Mouse (Mus musculus) stomach, embryonic 15.5 days (tissue): ENCODE measurements around the gene Ppp1cc. TPM values are rescaled to one million over a fixed set of nuclear protein-coding genes. Genes with fewer than 3 reads are reported as not detected.
A peak's percentile ranks its signal among the peaks of the same experiment; 100 is the strongest.
"Not testable (repeated sequence)": the region's sequence is repeated elsewhere in the genome, so short reads cannot be mapped to it uniquely, and the experiment has no call there.

Source experiments
- ATAC-seq: fragments of 200-750 bp; cut with Nextera tagmentation; 2 replicates; pipeline ENCODE4 v1.8.0; 2017; ENCODE audit warnings: low read depth, moderate number of reproducible peaks, moderate TSS enrichment; ENCODE audit not compliant: insufficient read depth, low FRiP score
- H3K27ac ChIP-seq: fragments of 300-500 bp; sonication (generic); 2 replicates; pipeline ENCODE4 v1.5.1; 2015; ENCODE audit warnings: mild to moderate bottlenecking, inconsistent platforms
- H3K27me3 ChIP-seq: fragments of 300-500 bp; sonication (generic); replicated peaks from 2 replicates; pipeline ENCODE4 v1.6.1; 2015; ENCODE audit warnings: inconsistent platforms
- H3K36me3 ChIP-seq: fragments of 300-500 bp; sonication (generic); 2 replicates; pipeline ENCODE4 v1.6.1; 2015; ENCODE audit warnings: inconsistent platforms
- H3K4me1 ChIP-seq: fragments of 300-500 bp; sonication (generic); 2 replicates; pipeline ENCODE4 v1.6.1; 2015; ENCODE audit warnings: inconsistent platforms
- H3K4me2 ChIP-seq: fragments of 300-500 bp; sonication (generic); 2 replicates; pipeline ENCODE4 v1.6.1; 2015; ENCODE audit warnings: mild to moderate bottlenecking, inconsistent platforms
- H3K4me3 ChIP-seq: fragments of 300-500 bp; sonication (generic); replicated peaks from 2 replicates; pipeline ENCODE4 v1.5.1; 2015; ENCODE audit warnings: inconsistent platforms
- H3K9ac ChIP-seq: fragments of 300-500 bp; sonication (generic); 2 replicates; pipeline ENCODE4 v1.6.1; 2015; ENCODE audit warnings: inconsistent platforms
- H3K9me3 ChIP-seq: fragments of 300-500 bp; sonication (generic); 2 replicates; pipeline ENCODE4 v1.6.1; 2016; ENCODE audit warnings: inconsistent platforms
- WGBS: fragments of 180-500 bp; shearing (Covaris S2); methylation state at CpG from one replicate; pipeline ENCODE4 v1.1.7; 2015; 5-methylcytosine and 5-hydroxymethylcytosine counted together
- polyA plus RNA-seq: library from polyadenylated mRNA; unstranded; fragments of >200 nt; fragmentation: Nextera tagmentation; extraction: Ambion mirVana; gene quantifications from 2 replicates; pipeline ENCODE4 v1.2.1, GENCODE M21; 2015

Ppp1cc gene
- polyA plus RNA-seq, 1 experiment from 2014 or later, result 224 TPM

- no peak overlapping the region for H3K9ac ChIP-seq
- H3K4me1 ChIP-seq, result peaks cover 13% of the 10 kb centered on the region
- H3K36me3 ChIP-seq, result no peaks in the 10 kb centered on the region
- no peaks in the 10 kb centered on the region for H3K9me3 ChIP-seq
- ATAC-seq, result no peak
- no peak overlapping the region for H3K4me2 ChIP-seq
- H3K27ac ChIP-seq, result no peak overlapping the region
- WGBS, result 84% methylated on average over 11 of the region's 11 CpGs
- H3K27me3 ChIP-seq, result no peaks in the 10 kb centered on the region
- no peak overlapping the region for H3K4me3 ChIP-seq
Observed at GRCm38 (mm10) chr5:122130341-122130998, 27.6 kb upstream of the Ppp1cc start.

GRCm38 (mm10) chr5:122131076-122132051 is 26.7 kb upstream of the Ppp1cc start:
- H3K27ac ChIP-seq, result no peak overlapping the region
- no peaks in the 10 kb centered on the region for H3K27me3 ChIP-seq
- WGBS, result 9% methylated on average over 34 of the region's 34 CpGs
- H3K4me3 ChIP-seq, result peak overlapping the region; percentile 45
- no peaks in the 10 kb centered on the region for H3K9me3 ChIP-seq
- H3K36me3 ChIP-seq, result no peaks in the 10 kb centered on the region
- H3K9ac ChIP-seq, result peak overlapping the region; percentile 19; the same call in 1 of the 2 replicates
- ATAC-seq, result 0 out of 2 replicates have a peak, but pooled peaks have one; percentile 57
- peaks cover 13% of the 10 kb centered on the region for H3K4me1 ChIP-seq
- H3K4me2 ChIP-seq, result peak overlapping the region; percentile 98

GRCm38 (mm10) chr5:122132167-122133049 is 25.7 kb upstream of the Ppp1cc start:
- Histone ChIP-seq H3K4me3 (peak overlapping the region; percentile 45), H3K4me1 (peaks cover 13% of the 10 kb centered on the region), H3K27me3 (no peaks in the 10 kb centered on the region), H3K9ac (peak overlapping the region; percentile 19; the same call in 1 of the 2 replicates), H3K9me3 (no peaks in the 10 kb centered on the region), H3K4me2 (peak overlapping the region; percentile 98), H3K27ac (no peak overlapping the region), H3K36me3 (no peaks in the 10 kb centered on the region)
- no peak for ATAC-seq
- 21% methylated on average over 26 of the region's 26 CpGs for WGBS

- Histone ChIP-seq H3K4me2 (no peak overlapping the region), H3K27me3 (no peaks in the 10 kb centered on the region), H3K27ac (no peak overlapping the region), H3K9ac (no peak overlapping the region), H3K36me3 (no peaks in the 10 kb centered on the region), H3K9me3 (no peaks in the 10 kb centered on the region), H3K4me1 (peaks cover 13% of the 10 kb centered on the region), H3K4me3 (no peak overlapping the region)
- WGBS, result 78% methylated on average over 9 of the region's 9 CpGs
- ATAC-seq, result no peak
Observed at GRCm38 (mm10) chr5:122133050-122133389, 25.1 kb upstream of the Ppp1cc start.

GRCm38 (mm10) chr5:122134395-122135289 is 23.4 kb upstream of the Ppp1cc start:
- Histone ChIP-seq H3K27ac (no peak overlapping the region), H3K9me3 (no peaks in the 10 kb centered on the region), H3K4me2 (no peak overlapping the region), H3K27me3 (no peaks in the 10 kb centered on the region), H3K36me3 (no peaks in the 10 kb centered on the region), H3K4me3 (no peak overlapping the region), H3K9ac (no peak overlapping the region), H3K4me1 (peaks cover 13% of the 10 kb centered on the region)
- WGBS, result 91% methylated on average over 14 of the region's 14 CpGs
- ATAC-seq, result no peak

GRCm38 (mm10) chr5:122135290-122135882 is 22.7 kb upstream of the Ppp1cc start:
- H3K4me2 ChIP-seq, result no peak overlapping the region
- WGBS, result 75% methylated on average over 3 of the region's 3 CpGs
- H3K27ac ChIP-seq, result no peak overlapping the region
- no peak overlapping the region for H3K9ac ChIP-seq
- no peak overlapping the region for H3K4me3 ChIP-seq
- H3K4me1 ChIP-seq, result peaks cover 13% of the 10 kb centered on the region
- H3K27me3 ChIP-seq, result no peaks in the 10 kb centered on the region
- no peak for ATAC-seq
- H3K36me3 ChIP-seq, result no peaks in the 10 kb centered on the region
- no peaks in the 10 kb centered on the region for H3K9me3 ChIP-seq

- peaks cover 10% of the 10 kb centered on the region for H3K4me1 ChIP-seq
- no peak overlapping the region for H3K27ac ChIP-seq
- no peaks in the 10 kb centered on the region for H3K9me3 ChIP-seq
- H3K36me3 ChIP-seq, result no peaks in the 10 kb centered on the region
- no peak overlapping the region for H3K4me2 ChIP-seq
- WGBS, result 52% methylated on average over 14 of the region's 14 CpGs
- H3K9ac ChIP-seq, result no peak overlapping the region
- no peak overlapping the region for H3K4me3 ChIP-seq
- H3K27me3 ChIP-seq, result no peaks in the 10 kb centered on the region
- peak; percentile 51; the same call in 1 of the 2 replicates for ATAC-seq
Observed at GRCm38 (mm10) chr5:122136508-122137408, 21.3 kb upstream of the Ppp1cc start.

GRCm38 (mm10) chr5:122138856-122139255 is 19.2 kb upstream of the Ppp1cc start:
- H3K9me3 ChIP-seq, result no peaks in the 10 kb centered on the region
- H3K27me3 ChIP-seq, result no peaks in the 10 kb centered on the region
- H3K4me3 ChIP-seq, result no peak overlapping the region
- no peak overlapping the region for H3K27ac ChIP-seq
- 72% methylated on average over 15 of the region's 15 CpGs for WGBS
- no peaks in the 10 kb centered on the region for H3K36me3 ChIP-seq
- 0 out of 2 replicates have a peak, but pooled peaks cover 2% of the 10 kb centered on the region for H3K4me1 ChIP-seq
- no peak for ATAC-seq
- H3K4me2 ChIP-seq, result no peak overlapping the region
- no peak overlapping the region for H3K9ac ChIP-seq

- H3K27ac ChIP-seq, H3K4me3 ChIP-seq, H3K9me3 ChIP-seq, H3K27me3 ChIP-seq, H3K9ac ChIP-seq, H3K4me2 ChIP-seq, ATAC-seq, H3K36me3 ChIP-seq, H3K4me1 ChIP-seq: not testable (repeated sequence)
- 74% methylated on average over 2 of the region's 2 CpGs for WGBS
Observed at GRCm38 (mm10) chr5:122139771-122140170, 18.3 kb upstream of the Ppp1cc start.

- Histone ChIP-seq H3K4me1 (peaks cover 5% of the 10 kb centered on the region), H3K27me3 (no peaks in the 10 kb centered on the region), H3K9ac (no peak within 1 kb of the TSS), H3K4me2 (no peak within 1 kb of the TSS), H3K4me3 (no peak within 1 kb of the TSS), H3K9me3 (no peaks in the 10 kb centered on the region), H3K36me3 (no peaks in the 10 kb centered on the region), H3K27ac (no peak within 1 kb of the TSS)
- ATAC-seq, result no peak
- 90% methylated on average over 3 of the region's 3 CpGs for WGBS
Observed at GRCm38 (mm10) chr5:122140723-122141122, 17.4 kb upstream of the Ppp1cc start, which contains the start of gene Ccdc63. Ccdc63 (minus strand) TSS chr5:122140823.
